Mouse (Mus musculus) midbrain, embryonic 10.5 days (tissue): ENCODE results near the gene Rab3c. TPM values are rescaled to one million over a fixed set of nuclear protein-coding genes. Genes with fewer than 3 reads are reported as not detected.

Experiments
- DNase-seq: peaks from one replicate; pipeline ENCODE4 v3.0.0-alpha.2; 2017; ENCODE audit warnings: low spot score
- H3K27ac ChIP-seq: fragments of 300-500 bp; sonication (generic); replicated peaks from 2 replicates; pipeline ENCODE4 v1.5.1; 2016; ENCODE audit warnings: mild to moderate bottlenecking
- H3K27me3 ChIP-seq: fragments of 300-500 bp; sonication (generic); 2 replicates; pipeline ENCODE4 v1.6.1; 2016; ENCODE audit warnings: low read depth, mild to moderate bottlenecking; ENCODE audit not compliant: poor library complexity, severe bottlenecking
- H3K36me3 ChIP-seq: fragments of 300-500 bp; sonication (generic); 2 replicates; pipeline ENCODE4 v1.6.1; 2016; ENCODE audit warnings: mild to moderate bottlenecking, moderate library complexity
- H3K4me1 ChIP-seq: fragments of 300-500 bp; sonication (generic); 2 replicates; pipeline ENCODE4 v1.6.1; 2016
- H3K4me3 ChIP-seq: fragments of 300-500 bp; sonication (generic); 2 replicates; pipeline ENCODE4 v1.5.1; 2016; ENCODE audit warnings: mild to moderate bottlenecking, moderate library complexity
- H3K9me3 ChIP-seq: fragments of 300-500 bp; sonication (generic); replicated peaks from 2 replicates; pipeline ENCODE4 v1.6.1; 2016; ENCODE audit warnings: mild to moderate bottlenecking
- WGBS: fragments of 180-500 bp; shearing (Covaris S2); methylation state at CpG from one replicate; pipeline ENCODE4 v1.1.7; 2016; 5-methylcytosine and 5-hydroxymethylcytosine counted together
- polyA plus RNA-seq: library from polyadenylated mRNA; unstranded; fragments of >200 nt; fragmentation: Nextera tagmentation; extraction: Ambion mirVana; gene quantifications from 2 replicates; pipeline ENCODE4 v1.2.1, GENCODE M21; 2016

Gene Rab3c
- polyA plus RNA-seq, 1 experiment from 2014 or later: 9.0 TPM

DNA sequence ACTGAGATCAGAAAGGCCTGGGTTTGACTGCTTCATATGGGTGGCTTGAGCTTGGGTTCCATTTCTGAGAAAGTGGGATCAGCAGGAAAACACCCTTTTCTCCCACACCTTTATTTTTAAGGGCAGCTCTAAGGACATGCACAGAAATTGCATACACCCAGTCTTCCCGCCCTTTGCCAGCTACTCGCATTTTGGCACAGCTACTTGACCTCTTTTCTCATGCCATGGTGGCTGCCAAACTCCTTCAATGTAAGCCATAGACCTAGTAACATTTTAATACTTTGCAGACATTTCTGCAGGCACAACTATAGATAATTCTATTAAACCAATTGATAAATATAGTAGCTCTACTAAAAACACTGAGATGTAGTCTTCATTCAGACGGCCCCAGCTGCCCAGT is 164.5 kb downstream of the Rab3c start:
- Histone ChIP-seq H3K9me3 (no peaks in the 10 kb centered on the region), H3K27ac (no peak overlapping the region; the same call in 1 of the 2 replicates), H3K4me3 (no peak overlapping the region), H3K27me3 (no peaks in the 10 kb centered on the region), H3K36me3 (no peaks in the 10 kb centered on the region), H3K4me1 (peaks cover 18% of the 10 kb centered on the region)
- WGBS: 89% methylated on average over 3 of the region's 3 CpGs
- no peak for DNase-seq

- Histone ChIP-seq H3K9me3 (no peaks in the 10 kb centered on the region), H3K27me3 (no peaks in the 10 kb centered on the region), H3K36me3 (no peaks in the 10 kb centered on the region), H3K4me3 (no peak overlapping the region), H3K4me1 (peaks cover 18% of the 10 kb centered on the region), H3K27ac (peak overlapping the region; percentile 46; the same call in 1 of the 2 replicates)
- WGBS: 33% methylated on average over 7 of the region's 7 CpGs
- no peak for DNase-seq
Observed at GRCm38 (mm10) chr13:110114870-110115645, 165.7 kb downstream of the Rab3c start.

DNA sequence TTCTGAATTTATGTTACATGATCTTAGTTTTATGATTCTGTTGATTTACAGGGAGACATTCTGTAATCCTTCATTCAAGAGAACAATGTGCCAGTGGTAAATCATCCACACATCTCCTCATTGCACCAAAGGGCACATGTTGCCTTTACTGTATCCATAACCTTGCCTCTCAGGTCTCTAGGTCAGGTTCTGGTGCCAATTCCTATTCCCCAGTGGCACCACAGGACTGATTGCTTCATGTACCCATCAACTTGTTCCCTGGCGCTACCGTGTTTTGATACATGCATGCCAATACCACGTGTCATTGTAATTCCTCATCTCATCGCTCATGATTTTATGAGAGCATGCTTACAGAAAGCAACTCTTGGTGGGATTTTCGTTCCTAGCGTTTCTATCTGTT is 167.1 kb downstream of the Rab3c start:
- H3K27ac ChIP-seq: no peak overlapping the region
- no peak for DNase-seq
- WGBS: 89% methylated on average over 6 of the region's 6 CpGs
- H3K4me3 ChIP-seq: no peak overlapping the region
- H3K27me3 ChIP-seq: no peaks in the 10 kb centered on the region
- H3K9me3 ChIP-seq: no peaks in the 10 kb centered on the region
- H3K36me3 ChIP-seq: no peaks in the 10 kb centered on the region
- H3K4me1 ChIP-seq: peaks cover 18% of the 10 kb centered on the region

- Histone ChIP-seq H3K27me3 (no peaks in the 10 kb centered on the region), H3K27ac (no peak overlapping the region), H3K4me3 (no peak overlapping the region), H3K36me3 (no peaks in the 10 kb centered on the region), H3K9me3 (no peaks in the 10 kb centered on the region), H3K4me1 (peaks cover 22% of the 10 kb centered on the region)
- DNase-seq: no peak
- WGBS: 83% methylated on average over 6 of the region's 6 CpGs
Observed at GRCm38 (mm10) chr13:110097424-110098050, 183.3 kb downstream of the Rab3c start.

DNA sequence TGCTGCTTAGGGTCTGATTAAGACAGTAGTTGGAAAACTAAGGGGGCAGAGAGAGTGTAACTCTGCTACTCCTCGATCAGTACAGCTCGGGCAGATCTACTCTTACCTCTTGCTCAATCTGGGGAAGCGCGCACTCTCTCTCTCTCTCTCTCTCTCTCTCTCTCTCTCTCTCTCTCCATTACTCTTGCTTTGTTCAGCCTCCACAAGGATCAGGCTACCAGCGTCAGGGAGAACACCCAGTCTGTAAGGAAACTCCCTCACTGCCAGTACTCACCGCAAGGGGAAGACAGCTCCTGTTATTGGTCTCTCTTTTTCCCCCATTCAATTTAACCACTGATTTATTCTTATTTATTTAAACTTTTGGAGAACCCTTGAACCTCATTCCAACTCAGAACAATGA is 185.8 kb downstream of the Rab3c start:
- Histone ChIP-seq H3K9me3 (no peaks in the 10 kb centered on the region), H3K4me3 (no peak overlapping the region), H3K27me3 (no peaks in the 10 kb centered on the region), H3K27ac (peak overlapping the region; percentile 64; the same call in 1 of the 2 replicates), H3K36me3 (no peaks in the 10 kb centered on the region), H3K4me1 (peaks cover 22% of the 10 kb centered on the region)
- no peak for DNase-seq
- 75% methylated on average over 6 of the region's 6 CpGs for WGBS

- 69% methylated on average over 17 of the region's 17 CpGs for WGBS
- Histone ChIP-seq H3K9me3 (no peaks in the 10 kb centered on the region), H3K4me1 (peaks cover 22% of the 10 kb centered on the region), H3K36me3 (no peaks in the 10 kb centered on the region), H3K27ac (0 out of 2 replicates have a peak overlapping the region, but pooled peaks have one; percentile 64), H3K4me3 (no peak overlapping the region), H3K27me3 (no peaks in the 10 kb centered on the region)
- no peak for DNase-seq
Observed at GRCm38 (mm10) chr13:110093720-110094685, 186.8 kb downstream of the Rab3c start.

GRCm38 (mm10) chr13:110083961-110084360 is 196.8 kb downstream of the Rab3c start:
- Histone ChIP-seq H3K27me3 (no peaks in the 10 kb centered on the region), H3K9me3 (no peaks in the 10 kb centered on the region), H3K4me1 (no peaks in the 10 kb centered on the region), H3K36me3 (no peaks in the 10 kb centered on the region), H3K4me3 (no peak overlapping the region), H3K27ac (no peak overlapping the region)
- no peak for DNase-seq
- 95% methylated on average over 8 of the region's 8 CpGs for WGBS

- no peak overlapping the region for H3K27ac ChIP-seq
- no peak overlapping the region for H3K4me3 ChIP-seq
- H3K9me3 ChIP-seq: no peaks in the 10 kb centered on the region; the same call in 1 of the 2 replicates
- no peaks in the 10 kb centered on the region for H3K4me1 ChIP-seq
- no peaks in the 10 kb centered on the region for H3K36me3 ChIP-seq
- H3K27me3 ChIP-seq: no peaks in the 10 kb centered on the region
- DNase-seq: no peak
Observed at GRCm38 (mm10) chr13:110081174-110081573, 199.6 kb downstream of the Rab3c start.

GRCm38 (mm10) chr13:110075587-110075986 is 205.2 kb downstream of the Rab3c start:
- H3K27me3 ChIP-seq: no peaks in the 10 kb centered on the region
- H3K4me3 ChIP-seq: no peak overlapping the region
- WGBS: 93% methylated on average over 9 of the region's 9 CpGs
- no peak overlapping the region for H3K27ac ChIP-seq
- H3K4me1 ChIP-seq: no peaks in the 10 kb centered on the region; the same call in 1 of the 2 replicates
- H3K36me3 ChIP-seq: no peaks in the 10 kb centered on the region
- no peak for DNase-seq
- H3K9me3 ChIP-seq: no peaks in the 10 kb centered on the region; the same call in 1 of the 2 replicates

DNA sequence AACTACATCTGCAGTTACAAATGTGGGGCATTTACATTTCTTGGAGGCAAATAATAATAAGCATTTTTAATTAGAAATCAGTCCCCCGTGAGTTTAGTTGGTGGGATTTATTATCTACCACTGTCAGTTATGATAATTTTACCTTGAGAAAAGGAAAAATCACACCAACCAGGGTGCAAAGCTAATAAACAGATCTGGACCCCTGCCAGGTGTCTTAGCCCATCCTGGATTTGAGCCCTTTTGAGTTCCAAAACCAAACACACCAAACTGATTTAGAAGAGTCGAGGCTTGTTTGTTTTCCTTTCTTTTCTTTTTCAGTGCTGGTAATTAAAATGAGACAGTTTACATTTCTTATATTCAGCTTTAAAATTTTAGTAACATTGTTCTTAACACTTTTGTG is 206.6 kb downstream of the Rab3c start:
- 81% methylated on average over 2 of the region's 2 CpGs for WGBS
- Histone ChIP-seq H3K9me3 (no peaks in the 10 kb centered on the region; the same call in 1 of the 2 replicates), H3K36me3 (0 out of 2 replicates have a peak, but pooled peaks cover 4% of the 10 kb centered on the region), H3K4me1 (no peaks in the 10 kb centered on the region; the same call in 1 of the 2 replicates), H3K27ac (no peak overlapping the region), H3K27me3 (no peaks in the 10 kb centered on the region), H3K4me3 (no peak overlapping the region)
- no peak for DNase-seq

DNA sequence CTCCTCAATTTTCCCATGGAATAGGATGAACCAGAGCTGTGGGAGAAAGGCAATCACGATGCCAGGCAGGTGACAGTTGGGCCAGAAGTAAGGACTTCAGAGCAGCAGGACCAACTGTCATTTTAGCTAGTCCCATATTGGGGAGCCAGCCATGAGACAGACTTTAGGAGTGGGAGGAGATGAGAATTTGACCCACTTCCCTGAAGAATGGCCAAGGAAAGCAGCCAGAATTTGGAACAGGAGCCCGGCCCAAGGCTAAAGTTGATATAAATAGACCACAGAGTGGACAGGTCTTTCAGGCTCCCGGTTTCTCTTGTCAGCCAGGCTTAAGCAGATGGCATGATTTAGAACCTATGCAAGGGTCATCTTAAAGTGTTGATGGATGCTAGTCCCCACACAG is 213.6 kb downstream of the Rab3c start:
- 88% methylated on average over 3 of the region's 3 CpGs for WGBS
- Histone ChIP-seq H3K4me1 (peaks cover 16% of the 10 kb centered on the region), H3K27ac (no peak overlapping the region), H3K4me3 (no peak overlapping the region), H3K36me3 (0 out of 2 replicates have a peak, but pooled peaks cover 4% of the 10 kb centered on the region), H3K27me3 (no peaks in the 10 kb centered on the region), H3K9me3 (no peaks in the 10 kb centered on the region)
- no peak for DNase-seq

GRCm38 (mm10) chr13:110066674-110067073 is 214.1 kb downstream of the Rab3c start:
- Histone ChIP-seq H3K4me1 (peaks cover 20% of the 10 kb centered on the region), H3K27me3 (no peaks in the 10 kb centered on the region), H3K27ac (peak overlapping the region; percentile 42; the same call in 1 of the 2 replicates), H3K36me3 (0 out of 2 replicates have a peak, but pooled peaks cover 4% of the 10 kb centered on the region), H3K9me3 (no peaks in the 10 kb centered on the region), H3K4me3 (no peak overlapping the region)
- no peak for DNase-seq
- WGBS: 81% methylated on average over 2 of the region's 2 CpGs
